Mouse (Mus musculus): ENCODE measurements around the gene Galp. TPM values are rescaled to one million over a fixed set of nuclear protein-coding genes. Genes with fewer than 3 reads are reported as not detected.
"Not testable (repeated sequence)": the region's sequence is repeated elsewhere in the genome, so short reads cannot be mapped to it uniquely, and the experiment has no call there.

The Galp gene
- polyA plus RNA-seq, 2 experiments from 2014 or later: not detected

DNA sequence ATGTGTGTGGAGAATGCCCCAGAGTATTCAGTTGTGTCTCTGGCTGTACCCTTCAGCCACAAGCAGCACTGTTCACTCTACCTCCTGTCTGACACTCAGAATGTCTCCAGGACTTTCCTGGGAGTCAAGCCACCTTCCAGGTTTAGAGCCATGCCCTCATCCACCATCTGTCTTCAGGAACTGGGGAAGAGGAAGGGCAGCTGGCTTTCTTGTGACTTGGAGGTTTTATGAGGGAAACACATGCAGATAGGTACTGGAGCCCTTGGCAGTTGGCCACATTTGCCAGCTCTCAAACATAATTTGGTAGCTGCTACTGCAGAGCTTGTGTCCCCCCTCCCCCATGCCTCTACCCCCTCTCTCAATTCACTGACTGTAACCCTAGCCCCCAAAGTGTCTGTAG, 17.9 kb upstream of the Galp start:
- ATAC-seq: no peak

DNA sequence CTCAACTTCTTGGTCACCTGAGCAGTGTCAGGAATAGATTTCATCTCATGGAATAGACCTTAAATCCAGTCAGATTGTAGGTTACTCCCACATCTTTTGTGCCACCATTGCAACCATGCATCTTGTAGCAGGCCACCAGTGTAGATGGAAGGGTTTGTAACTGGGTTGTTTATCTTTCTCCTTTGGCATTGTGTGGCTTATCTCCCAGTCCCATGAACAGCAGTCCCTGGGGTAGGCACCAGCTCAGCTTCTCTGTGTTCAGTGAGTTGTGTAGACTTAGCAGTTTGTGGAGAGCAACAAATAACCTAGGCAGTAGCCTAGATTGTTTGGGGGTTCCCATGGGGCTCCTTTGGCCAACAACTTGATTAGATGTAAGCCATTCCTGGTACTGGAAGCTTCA, 14.0 kb upstream of the Galp start:
- ATAC-seq: no peak

DNA sequence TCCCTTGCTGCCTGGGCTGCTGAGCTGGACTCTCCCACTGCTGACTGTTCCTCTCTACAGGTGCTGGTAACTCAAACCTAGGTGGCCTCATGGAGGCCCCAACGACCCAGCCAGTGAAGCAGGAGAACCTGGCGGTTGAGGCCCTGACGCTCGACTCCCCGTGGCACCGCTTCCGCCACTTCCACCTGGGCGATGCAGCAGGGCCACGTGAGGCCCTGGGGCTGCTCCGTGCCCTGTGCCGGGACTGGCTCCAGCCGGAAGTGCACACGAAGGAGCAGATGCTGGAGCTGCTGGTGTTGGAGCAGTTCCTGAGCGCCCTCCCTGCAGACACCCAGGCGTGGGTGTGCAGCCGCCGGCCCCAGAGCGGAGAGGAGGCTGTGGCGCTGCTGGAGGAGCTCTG, 13.1 kb upstream of the Galp start:
- no peak for ATAC-seq

DNA sequence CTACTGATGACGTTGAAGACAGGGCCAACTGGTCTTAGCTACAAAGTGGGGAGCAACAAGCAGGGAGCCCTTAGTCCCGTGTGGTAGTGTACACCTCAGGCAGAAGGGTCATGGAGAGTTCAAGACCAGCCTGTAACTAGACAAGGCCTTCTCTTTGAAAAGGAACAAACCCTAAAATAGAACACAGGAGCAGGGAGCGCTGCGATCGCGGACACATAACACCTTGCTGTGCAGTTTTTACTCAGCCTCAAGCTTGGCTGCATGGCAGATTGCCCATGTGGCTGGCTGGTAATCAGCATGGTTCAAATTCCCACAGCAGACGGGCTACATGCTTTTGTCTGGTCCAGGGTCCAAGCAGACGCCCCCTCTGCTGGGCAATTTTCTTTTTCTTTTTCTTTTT, 12.4 kb upstream of the Galp start:
- ATAC-seq: no peak

DNA sequence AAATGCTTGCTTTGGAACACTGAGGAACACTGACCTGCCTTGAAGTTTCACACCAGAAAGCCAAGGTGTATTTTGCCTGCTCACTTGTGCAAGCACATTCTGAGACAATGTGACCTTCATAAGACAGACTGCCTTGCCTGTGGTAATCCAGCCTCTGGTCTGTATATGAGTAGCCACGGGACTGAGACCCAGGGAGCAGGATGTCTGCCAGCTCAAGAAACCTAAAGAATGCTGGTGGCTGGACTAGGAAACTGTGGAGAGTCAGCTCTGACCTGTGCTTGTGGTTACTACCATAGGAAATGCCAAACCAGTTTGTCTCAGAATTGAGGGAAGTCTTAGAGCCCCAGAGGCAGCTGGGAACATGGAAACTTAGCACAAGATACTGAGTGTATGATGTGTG, 11.5 kb upstream of the Galp start:
- ATAC-seq: no peak

DNA sequence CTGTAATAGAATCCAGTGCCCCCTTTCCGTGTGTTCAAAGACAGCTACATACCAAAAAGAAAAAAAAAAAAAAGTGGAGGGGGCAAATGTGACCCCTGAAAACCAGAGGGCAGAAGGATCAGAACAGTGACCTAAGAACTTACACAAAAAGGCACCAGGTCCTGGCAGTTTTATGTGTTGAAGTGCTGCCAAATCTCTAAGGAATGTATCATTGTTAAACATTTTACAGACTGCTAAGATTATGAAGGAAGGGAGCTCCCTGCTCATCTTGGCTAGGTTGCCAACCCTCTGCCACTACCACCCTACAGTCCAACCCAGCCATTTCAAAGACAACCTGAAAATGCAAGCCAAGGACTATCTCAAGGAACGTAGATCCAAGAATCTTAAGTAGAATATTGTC, 10.7 kb upstream of the Galp start:
- no peak for ATAC-seq

DNA sequence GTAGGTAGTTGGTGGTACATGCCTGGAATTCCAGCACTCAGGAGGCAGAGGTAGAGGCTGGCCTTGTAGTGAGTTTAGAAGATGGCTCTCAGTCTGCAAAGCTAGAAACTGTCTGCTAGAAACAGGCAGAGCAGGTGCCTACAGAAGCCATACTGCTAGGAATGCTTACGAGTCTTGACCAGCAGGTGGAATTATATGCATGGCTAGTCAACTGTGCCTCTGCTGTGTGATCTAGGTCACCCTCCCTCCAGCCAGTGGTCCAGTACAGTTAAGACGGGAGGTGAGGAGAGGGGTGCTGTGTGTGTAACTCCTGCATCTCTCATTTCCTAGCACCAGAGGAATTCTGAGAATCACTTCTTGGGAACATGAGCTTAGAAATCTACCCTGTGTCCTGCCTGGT, 10.1 kb upstream of the Galp start:
- ATAC-seq: no peak

DNA sequence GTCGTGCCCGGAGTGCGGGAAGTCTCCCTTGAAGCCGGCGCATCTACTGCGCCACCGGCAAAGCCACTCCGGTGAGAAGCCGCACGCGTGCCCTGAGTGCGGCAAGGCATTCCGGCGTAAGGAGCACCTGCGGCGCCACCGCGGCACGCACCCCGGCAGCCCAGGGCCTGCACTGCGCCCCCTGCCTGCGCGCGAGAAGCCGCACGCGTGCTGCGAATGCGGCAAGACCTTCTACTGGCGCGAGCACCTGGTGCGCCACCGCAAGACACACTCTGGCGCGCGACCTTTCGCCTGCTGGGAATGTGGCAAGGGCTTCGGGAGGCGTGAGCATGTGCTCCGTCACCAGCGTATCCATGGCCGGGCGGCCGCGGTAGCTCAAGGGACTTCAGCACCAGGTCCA, 7.3 kb upstream of the Galp start:
- ATAC-seq: no peak

DNA sequence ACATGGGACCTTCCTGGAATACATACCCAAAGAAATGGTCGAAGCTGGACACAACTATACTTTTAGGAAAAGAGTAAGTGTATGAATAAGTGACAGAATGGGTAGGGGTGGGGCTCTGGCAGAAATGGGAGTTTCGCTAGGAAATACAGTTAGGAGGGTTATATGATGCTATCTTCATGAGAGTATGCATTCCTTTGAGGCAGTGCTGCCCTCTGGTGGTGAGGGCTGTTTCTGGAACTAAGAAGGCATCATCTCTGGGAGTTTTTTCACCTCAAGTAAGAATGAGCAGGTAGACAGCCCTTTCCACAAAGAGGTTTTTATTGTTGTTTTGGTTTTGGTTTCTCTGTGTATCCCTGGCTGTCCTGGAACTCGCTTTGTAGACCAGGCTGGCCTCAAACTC, 5.5 kb upstream of the Galp start:
- ATAC-seq: peak; percentile 71

DNA sequence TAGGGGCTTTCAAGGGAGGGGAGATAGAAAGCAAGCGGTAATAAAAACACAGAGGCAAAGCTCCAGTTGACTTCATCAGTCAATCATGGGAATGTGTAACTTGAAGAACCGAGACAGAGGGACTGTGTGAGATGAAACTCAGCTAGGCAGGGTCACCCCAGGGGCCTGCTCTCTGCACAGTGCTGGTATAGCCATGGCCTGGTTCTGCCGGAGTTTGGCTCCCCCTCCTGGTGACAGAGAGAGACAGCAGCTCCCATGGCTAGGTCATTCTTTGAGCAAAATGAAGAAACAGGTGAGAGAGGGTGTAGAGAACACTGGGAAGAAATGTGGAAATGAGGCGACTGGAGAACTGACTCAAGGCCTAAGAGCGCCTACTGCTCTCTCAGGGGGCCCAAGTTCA, 2.8 kb upstream of the Galp start:
- peak; percentile 82 for ATAC-seq

DNA sequence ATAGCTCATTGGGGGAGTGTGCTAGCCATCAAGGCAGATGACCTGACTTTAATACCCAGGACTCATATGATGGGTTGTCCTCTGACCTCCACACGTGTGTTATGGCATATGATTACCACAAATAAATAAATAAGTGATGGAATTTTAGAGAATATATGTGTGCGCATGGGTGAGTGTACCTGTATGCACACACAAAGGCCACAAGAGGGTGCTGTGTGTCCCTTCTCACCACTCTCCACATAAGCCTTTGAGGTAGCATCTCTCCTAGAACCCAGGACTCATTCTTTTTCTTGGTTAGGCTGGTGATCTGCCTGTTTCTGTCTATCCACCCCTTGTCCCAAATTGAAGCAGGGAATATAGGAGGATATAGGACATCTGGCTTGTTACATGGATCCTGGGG, 1.1 kb upstream of the Galp start:
- no peak for ATAC-seq

DNA sequence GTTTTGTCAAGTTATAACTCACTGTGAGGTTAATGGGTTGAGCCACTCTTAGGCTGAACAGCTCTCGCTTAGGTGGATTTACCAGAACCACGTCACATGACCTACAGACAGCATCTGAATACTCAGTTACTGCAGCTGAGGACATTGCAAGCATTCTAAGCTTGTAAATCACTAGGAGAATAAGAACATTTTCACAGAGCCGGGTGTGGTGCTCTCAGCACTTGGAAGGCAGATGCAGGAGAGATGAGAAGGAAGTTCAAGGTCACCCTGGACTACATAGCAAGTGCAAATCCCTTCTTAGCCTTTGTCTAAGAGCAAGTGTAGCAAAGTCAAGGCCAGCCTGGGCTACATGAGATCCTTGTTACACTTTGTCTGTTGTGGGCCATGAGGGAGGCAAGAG, 7.3 kb downstream of the Galp start:
- no peak for ATAC-seq

DNA sequence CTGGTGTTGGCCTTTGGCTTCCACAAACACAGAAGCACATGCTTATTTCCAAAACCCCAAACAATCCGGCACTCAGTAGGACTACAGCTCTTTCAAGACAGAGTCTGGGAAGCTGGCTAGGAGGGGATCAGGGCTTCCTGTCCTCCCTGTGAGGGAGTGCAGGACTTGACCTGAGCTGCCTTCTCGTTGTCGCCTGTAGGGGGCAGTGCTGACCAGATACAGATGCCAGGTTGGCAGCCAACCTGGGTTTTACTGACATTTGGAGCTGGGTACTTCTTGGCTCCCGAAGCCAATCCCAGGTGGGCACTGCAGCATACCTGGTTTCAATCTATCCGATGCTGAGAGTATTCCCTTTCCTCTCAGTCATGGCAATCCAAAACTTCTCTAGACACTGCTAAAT, 16.3 kb downstream of the Galp start:
- ATAC-seq: peak; percentile 69

DNA sequence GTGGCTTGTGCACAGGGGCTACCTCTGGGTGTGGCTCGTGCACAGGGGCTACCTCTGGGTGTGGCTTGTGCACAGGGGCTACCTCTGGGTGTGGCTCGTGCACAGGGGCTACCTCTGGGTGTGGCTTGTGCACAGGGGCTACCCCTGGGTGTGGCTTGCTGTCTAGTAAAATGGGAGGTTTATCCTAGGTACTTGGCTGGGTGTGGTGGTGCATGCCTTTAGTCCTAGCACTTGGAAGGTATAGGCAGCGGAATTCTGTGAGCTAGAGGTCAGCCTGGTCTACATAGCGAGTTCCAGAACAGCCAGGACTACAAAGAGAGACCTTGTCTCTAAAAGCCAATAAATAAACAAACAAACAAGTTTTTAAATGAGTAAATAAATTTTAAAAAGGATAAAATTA, 17.8 kb downstream of the Galp start:
- ATAC-seq: not testable (repeated sequence)

DNA sequence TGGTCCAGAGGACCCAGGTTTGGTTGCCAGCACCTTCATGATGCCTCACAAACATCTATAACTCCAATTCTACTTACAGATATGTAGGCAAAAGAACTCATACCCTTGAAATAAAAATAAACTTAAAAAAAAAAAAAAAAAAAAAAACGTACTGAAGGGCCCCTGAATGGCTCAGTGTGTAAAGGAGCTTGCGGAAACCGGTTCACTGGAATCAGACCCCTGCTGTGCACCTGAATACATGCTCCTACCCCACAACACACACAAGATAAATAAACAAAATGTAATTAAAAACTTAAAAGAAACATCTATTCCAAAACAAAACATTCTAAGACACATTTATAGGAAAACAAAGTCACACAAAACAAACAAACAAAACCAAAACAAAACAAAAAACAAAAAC, 23.3 kb downstream of the Galp start:
- ATAC-seq: no peak

DNA sequence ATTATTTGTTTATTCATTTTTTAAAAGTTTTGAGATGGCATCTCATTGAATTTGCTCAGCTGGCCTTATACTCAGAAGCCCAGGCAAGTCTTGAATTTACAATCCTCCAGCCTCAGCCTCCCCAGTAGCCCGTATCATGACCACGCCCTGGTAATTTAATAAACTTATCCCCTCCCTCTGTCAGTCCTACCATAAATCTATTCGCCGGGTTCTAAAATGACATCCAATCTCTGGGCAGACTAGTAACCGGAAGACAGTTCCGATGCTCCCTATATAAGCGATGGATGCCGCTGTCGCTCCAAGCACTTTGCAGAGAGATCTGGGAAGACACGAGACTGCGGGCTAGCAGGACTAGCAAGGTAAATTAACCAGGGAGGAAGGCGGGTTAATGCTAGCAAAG, 25.1 kb downstream of the Galp start, which contains the start of gene Zscan5b:
TSS of gene Zscan5b (plus strand) at position 301 of the 400 bp plus-strand sequence.
- ATAC-seq: no peak

DNA sequence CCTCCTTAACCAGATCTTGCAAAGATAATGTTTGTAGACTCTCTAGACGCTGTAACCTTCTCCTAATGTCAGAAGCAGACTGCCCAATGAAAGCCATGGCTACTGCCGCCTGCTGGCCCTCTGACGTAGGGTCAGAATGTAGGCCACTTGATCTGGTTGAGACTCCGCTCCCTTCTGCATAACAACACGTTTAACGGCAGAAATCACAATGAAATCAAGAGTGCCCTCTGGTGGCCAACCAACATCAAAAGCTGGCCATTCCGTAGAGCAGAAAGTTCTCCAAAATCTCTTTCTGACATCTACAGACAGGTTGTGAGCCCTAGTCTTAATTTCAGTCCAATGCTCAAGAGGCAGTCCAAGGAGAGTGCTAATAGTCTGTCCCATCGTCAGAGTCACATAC, 31.6 kb downstream of the Galp start:
- ATAC-seq: not testable (repeated sequence)

DNA sequence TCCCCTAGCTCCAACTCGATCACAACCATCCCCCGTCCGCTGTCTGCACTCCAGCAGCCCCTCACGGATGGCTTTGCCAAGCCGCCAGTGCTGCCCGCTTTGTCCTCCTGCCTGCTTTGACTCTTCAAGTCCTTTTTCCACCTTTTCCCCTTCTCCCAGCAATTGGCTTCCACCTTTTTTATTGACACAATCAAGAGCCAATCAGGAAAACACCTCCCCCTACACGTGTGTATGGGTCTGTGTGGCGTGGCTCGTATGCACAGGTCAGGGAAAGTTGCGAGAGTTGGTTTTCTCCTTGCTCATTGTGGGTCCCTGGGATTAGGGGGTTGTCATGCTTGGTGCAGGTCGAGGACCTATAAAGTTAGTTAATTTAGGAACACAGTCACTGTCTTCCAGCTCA, 42.9 kb downstream of the Galp start:
- ATAC-seq: no peak

DNA sequence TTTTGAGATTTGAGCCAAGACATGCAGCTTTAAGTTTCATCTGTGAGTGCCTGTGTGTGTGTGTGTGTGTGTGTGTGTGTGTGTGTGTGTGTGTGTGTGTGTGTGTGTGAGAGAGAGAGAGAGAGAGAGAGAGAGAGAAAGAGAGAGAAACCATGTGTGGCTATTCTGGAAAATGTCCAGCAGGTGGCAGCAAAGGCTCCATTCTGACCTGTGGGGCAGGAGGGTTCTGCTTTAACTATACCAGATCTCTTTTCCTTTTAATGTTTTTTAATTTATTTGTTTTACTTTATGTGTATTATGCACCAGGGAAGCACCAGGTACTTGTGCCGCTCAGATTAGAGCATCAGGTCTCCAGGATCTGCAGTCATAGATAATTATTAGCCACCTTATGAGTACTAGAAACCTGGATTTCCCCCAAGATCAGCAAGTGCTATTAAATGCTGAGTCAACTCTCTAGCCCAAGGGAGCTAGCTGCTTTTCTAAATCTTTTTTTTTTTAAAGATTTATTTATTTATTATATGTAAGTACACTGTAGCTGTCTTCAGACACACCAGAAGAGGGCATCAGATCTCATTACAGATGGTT, 44.0 kb downstream of the Galp start:
- peak; percentile 81 for ATAC-seq

DNA sequence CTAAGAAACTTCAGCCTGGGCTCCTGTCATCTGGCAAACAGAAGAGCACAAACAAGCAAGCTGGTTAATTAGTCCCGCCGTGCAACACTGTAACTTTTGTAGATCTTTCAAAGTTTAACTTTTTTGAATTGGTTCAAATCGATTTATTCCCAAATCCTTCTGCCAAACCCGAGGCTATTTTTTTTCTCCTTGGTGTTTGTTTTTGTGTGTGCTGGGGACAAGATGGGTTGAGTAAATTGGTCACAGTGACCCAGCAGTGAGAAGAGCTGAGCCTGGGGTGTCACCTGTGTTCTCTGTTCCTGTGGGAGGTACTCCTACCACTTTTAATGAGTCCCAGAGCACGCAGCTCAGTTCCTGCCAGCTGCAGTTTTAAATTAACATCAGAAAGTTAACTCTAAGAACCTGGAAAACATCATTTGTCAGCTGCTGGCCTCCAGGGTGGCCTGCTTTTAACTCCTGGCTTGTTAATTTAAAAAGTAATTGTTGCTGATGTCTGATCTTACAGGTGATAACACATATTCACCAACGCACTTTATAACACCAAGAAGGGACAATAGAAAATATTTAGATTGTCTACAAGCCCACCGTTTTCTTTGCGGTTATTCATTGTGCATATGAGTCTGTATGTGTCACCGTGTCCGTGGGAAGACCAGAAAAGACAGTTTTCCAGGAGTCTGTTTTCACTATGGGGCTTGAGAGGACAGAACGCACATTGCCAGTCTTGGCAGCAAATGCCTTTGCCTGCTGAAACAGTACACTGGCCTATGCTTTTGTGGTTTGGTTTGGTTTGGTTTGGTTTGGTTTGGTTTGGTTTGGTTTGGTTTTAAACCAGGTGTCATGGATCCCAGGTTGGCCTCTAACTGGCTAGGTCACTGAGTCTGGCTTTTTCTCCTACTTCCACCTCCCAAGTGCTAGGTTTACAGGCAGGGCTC, 47.7 kb downstream of the Galp start:
- no peak for ATAC-seq

DNA sequence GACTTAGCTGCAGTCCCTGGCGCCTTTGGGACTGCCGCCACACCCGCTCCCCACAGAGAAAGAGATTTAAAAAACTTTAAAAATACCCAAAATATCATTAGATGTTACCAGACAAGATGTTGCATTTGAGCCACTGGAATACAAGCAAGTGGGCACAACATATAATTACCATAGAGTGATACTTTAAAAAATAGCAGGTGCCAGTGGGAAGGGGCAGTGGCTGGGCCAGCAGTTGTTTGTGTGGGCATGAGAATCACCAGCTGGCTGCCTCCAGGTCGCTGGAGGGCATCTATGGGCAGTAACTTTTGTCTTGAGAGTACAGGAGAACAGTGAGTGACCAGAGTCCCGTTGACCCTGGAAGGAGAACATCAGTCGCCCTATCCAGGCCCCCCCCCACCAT, 55.5 kb downstream of the Galp start, which contains the start of gene Epp13:
TSS of gene Epp13 (plus strand) at position 301 of the 400 bp plus-strand sequence.
- ATAC-seq: no peak

DNA sequence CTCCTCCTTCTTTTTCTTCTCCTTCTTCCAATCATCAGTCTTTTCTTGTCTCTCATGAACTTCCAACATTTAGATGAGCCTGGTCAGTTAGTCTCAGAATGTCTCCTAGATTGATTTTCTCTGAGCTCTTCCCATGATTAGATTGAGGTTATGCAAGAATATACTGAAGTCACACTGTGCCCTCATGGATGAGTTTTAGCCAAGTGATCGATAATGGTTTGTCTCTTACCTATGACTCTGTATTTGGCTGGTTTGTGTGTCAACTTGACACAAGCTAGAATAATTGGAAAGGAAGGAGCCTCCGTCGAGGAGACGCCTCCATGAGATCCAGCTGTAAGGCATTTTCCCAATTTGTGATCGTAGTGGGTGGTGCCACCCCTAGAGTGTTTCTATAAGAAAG, 57.6 kb downstream of the Galp start:
- ATAC-seq: no peak

DNA sequence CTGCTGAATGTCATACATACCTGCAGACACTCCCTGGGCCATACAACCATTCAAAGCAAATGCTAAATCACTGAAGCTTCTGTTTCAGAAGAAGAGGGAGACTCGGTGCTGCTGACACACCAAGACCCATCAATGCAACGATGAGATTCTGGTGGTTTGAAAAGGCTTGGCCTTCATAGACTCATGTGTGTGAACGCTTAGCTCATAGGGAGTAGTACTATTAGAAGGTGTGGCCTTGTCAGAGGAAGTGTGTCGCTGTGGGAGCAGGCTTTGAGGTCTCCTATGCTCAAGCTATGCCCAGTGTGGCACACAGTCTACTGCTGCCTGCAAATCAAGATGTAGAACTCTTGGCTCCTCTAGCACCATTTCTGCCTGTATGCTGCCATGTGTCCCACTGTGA, 60.5 kb downstream of the Galp start:
- ATAC-seq: no peak
